Mouse (Mus musculus): ENCODE results near the gene Cln3.

GRCm38 (mm10) chr7:126630824-126631518 lies 45.4 kb upstream of the Cln3 start, which contains the start of gene Nupr1:
- no peak for TF ChIP-seq CTCF (IDR thresholded peaks at IDR 0.05; ENCODE audit: low read depth)
- TF ChIP-seq EP300 (IDR thresholded peaks at IDR 0.05; ENCODE audit: low read depth), result no peak

Data from liver, postnatal 0 days (tissue).